Mouse (Mus musculus) urinary bladder, postnatal 4 days (tissue): ENCODE measurements around the gene Dnmbp.

Experiments
- DNase-seq, 2 experiments: peaks; one replicate each; pipeline ENCODE4 v3.0.0; 2021 to 2022; ENCODE audit warnings: low spot score in 2 of 2

Dnmbp gene

DNA sequence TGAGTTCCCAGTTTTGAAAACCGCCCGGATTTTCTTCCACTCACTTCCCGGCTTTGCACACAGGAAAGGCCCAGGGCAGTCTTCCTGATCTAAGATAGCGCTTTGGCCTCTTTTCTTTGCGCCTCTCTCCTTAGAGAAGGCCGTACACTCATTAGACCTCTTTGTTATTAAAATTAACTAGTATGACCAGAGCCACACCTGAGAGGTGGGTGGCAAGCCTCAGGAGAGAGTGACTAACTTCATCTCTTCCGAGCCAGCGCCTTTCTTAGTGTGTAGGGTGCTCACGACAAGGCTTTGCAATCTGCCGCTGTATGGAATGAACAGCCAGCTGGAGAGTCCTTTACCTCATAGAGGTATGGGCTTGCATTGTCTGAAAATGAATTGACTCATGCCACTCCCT, 136.1 kb downstream of the Dnmbp start:
- no peak for DNase-seq

- no peak for DNase-seq
These were observed 138.5 kb downstream of the Dnmbp start for GRCm38 (mm10) chr19:43801427-43802051.

DNA sequence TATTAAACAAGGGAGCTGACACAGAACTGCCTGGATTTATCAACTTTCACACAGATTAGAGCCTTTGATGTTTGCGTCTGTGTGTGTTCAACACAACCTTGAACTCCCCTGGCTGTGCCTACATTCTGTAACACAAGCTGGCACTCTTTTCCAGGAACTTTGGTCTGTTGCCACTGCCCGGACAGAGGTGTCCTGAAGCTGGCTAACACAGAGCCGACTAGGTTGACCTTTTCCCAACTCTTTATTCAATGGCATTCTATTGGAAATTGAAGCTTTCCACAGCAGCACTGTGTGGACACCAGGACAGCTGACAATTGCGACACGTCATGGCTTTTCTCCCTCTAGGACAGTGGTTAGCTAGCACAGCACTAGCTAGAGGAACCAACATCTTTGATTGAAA, 142.8 kb downstream of the Dnmbp start:
- no peak for DNase-seq
